Comparison of ENCODE assay signal across 24 mouse cellular contexts in genomic region chr15:103473769-103474168, GRCm38 (mm10). TPM values are rescaled to one million over a fixed set of nuclear protein-coding genes. Genes with fewer than 3 reads are reported as not detected.
"Had no signal": no experiment of that assay in that cellular context is flagged by ENCODE, and none has a peak within 500 bp of the region (broad histone marks: within the 10 kb centered on the region; RNA-seq: fewer than 3 reads in every experiment).

No protein-coding gene starts in this region.

- H3K4me1 ChIP-seq: neural tube, embryonic 12.5 days; neural tube, embryonic 13.5 days; neural tube, embryonic 15.5 days; stomach, embryonic 15.5 days had no signal

- H3K27me3 ChIP-seq: neural tube, embryonic 12.5 days; neural tube, embryonic 13.5 days; neural tube, embryonic 15.5 days; stomach, embryonic 15.5 days had no signal

- H3K27ac ChIP-seq: neural tube, embryonic 12.5 days; neural tube, embryonic 13.5 days; neural tube, embryonic 15.5 days; stomach, embryonic 15.5 days; stomach, postnatal 0 days had no signal

- H3K36me3 ChIP-seq: neural tube, embryonic 12.5 days; neural tube, embryonic 13.5 days; neural tube, embryonic 15.5 days; stomach, embryonic 15.5 days had no signal

- H3K4me3 ChIP-seq: neural tube, embryonic 12.5 days; neural tube, embryonic 13.5 days; neural tube, embryonic 15.5 days; stomach, embryonic 15.5 days had no signal

- H3K9me3 ChIP-seq: neural tube, embryonic 12.5 days; neural tube, embryonic 13.5 days; neural tube, embryonic 15.5 days; stomach, embryonic 15.5 days had no signal

- DNase-seq: retina, postnatal 1 day; right cerebral cortex, postnatal 14 days; right cerebral cortex, postnatal 25 days; right cerebral cortex, postnatal 4 days; spleen, adult 18-20 months; thymus, adult 18-20 months; thymus, adult 2 months; thymus, postnatal 14 days; thymus, postnatal 36 days; thymus, postnatal 4 days had no signal

- H3K9ac ChIP-seq: neural tube, embryonic 12.5 days; neural tube, embryonic 13.5 days; neural tube, embryonic 15.5 days; stomach, embryonic 15.5 days had no signal

- H3K4me2 ChIP-seq: neural tube, embryonic 12.5 days; neural tube, embryonic 13.5 days; neural tube, embryonic 15.5 days; stomach, embryonic 15.5 days had no signal

RNA-seq across cellular contexts. Expression of gene Gtsf2, which starts 25.5 kb away (rescaled TPM):
- total RNA-seq: neutrophil, adult 5-6 weeks had no signal
- polyA plus RNA-seq: neural tube, embryonic 11.5 days; neural tube, embryonic 12.5 days; neural tube, embryonic 13.5 days; neural tube, embryonic 14.5 days; neural tube, embryonic 15.5 days; small intestine, adult 2 months; spleen, adult 2 months; stomach, embryonic 14.5 days; stomach, embryonic 15.5 days; stomach, embryonic 16.5 days; stomach, postnatal 0 days; thymus, adult 2 months; urinary bladder, adult 2 months had no signal

RNA-seq across cellular contexts. Expression of gene Gtsf1, which starts 43.5 kb away (rescaled TPM):
- total RNA-seq: neutrophil, adult 5-6 weeks had no signal
- polyA plus RNA-seq: neural tube, embryonic 11.5 days; neural tube, embryonic 12.5 days; neural tube, embryonic 13.5 days; neural tube, embryonic 14.5 days; neural tube, embryonic 15.5 days; small intestine, adult 2 months; spleen, adult 2 months; stomach, embryonic 14.5 days; stomach, embryonic 15.5 days; stomach, embryonic 16.5 days; stomach, postnatal 0 days; thymus, adult 2 months; thymus, postnatal 0 days had no signal
